In genomic region chr6:51459313-51460020, GRCm38 (mm10) we compare ENCODE assay signal across 10 mouse cellular contexts. TPM values are rescaled to one million over a fixed set of nuclear protein-coding genes. Genes with fewer than 3 reads are reported as not detected.
DNase-seq lines count a peak whose midpoint lies in the region; ATAC-seq lines count a peak whose summit lies in the region.
"Had no signal": no experiment of that assay in that cellular context is flagged by ENCODE, and none has a peak within 500 bp of the region (broad histone marks: within the 10 kb centered on the region; RNA-seq: fewer than 3 reads in every experiment).

No protein-coding gene starts in this region.

- WGBS in heart, embryonic 16.5 days: 51% methylated on average over 5 of the region's 5 CpGs
- WGBS in embryonic facial prominence, embryonic 12.5 days: 43% methylated on average over 5 of the region's 5 CpGs
- WGBS in limb, embryonic 10.5 days: 41% methylated on average over 5 of the region's 5 CpGs
- 43% methylated on average over 5 of the region's 5 CpGs for WGBS in neural tube, embryonic 12.5 days

- DNase-seq in heart, postnatal 4 days: no peak
- peak; percentile 37 for DNase-seq in limb, embryonic 10.5 days (ENCODE audit: low spot score)
- no peak for DNase-seq in spleen, adult 12 weeks (ENCODE audit: low spot score)
- DNase-seq in testis, postnatal 10 days (ENCODE audit: low spot score): no peak
- no peak for DNase-seq in cerebellum, adult 18-20 months
- DNase-seq: gastrocnemius, postnatal 25 days had no signal

- H3K4me1 ChIP-seq in heart, embryonic 16.5 days (ENCODE audit: control insufficient read depth, insufficient read depth, low read length): peaks cover 9% of the 10 kb centered on the region
- H3K4me1 ChIP-seq in embryonic facial prominence, embryonic 12.5 days: peaks cover 6% of the 10 kb centered on the region; the same call in 1 of the 2 replicates
- no peaks in the 10 kb centered on the region for H3K4me1 ChIP-seq in limb, embryonic 10.5 days
- H3K4me1 ChIP-seq in neural tube, embryonic 12.5 days: no peaks in the 10 kb centered on the region

- H3K9ac ChIP-seq in heart, embryonic 16.5 days (ENCODE audit: low read length): no peak overlapping the region
- H3K9ac ChIP-seq in embryonic facial prominence, embryonic 12.5 days: no peak overlapping the region
- no peak overlapping the region for H3K9ac ChIP-seq in neural tube, embryonic 12.5 days

- H3K4me2 ChIP-seq in heart, embryonic 16.5 days (ENCODE audit: low read depth, low read length): no peak overlapping the region
- no peak overlapping the region for H3K4me2 ChIP-seq in embryonic facial prominence, embryonic 12.5 days (replicated peaks)
- H3K4me2 ChIP-seq in neural tube, embryonic 12.5 days (replicated peaks): no peak overlapping the region

- peaks cover 46% of the 10 kb centered on the region for H3K36me3 ChIP-seq in heart, embryonic 16.5 days (ENCODE audit: control insufficient read depth, insufficient read depth)
- peaks cover 43% of the 10 kb centered on the region for H3K36me3 ChIP-seq in embryonic facial prominence, embryonic 12.5 days
- peaks cover 68% of the 10 kb centered on the region for H3K36me3 ChIP-seq in limb, embryonic 10.5 days
- H3K36me3 ChIP-seq in neural tube, embryonic 12.5 days: peaks cover 47% of the 10 kb centered on the region

- H3K4me3 ChIP-seq in heart, embryonic 16.5 days (ENCODE audit: low read length): no peak overlapping the region
- H3K4me3 ChIP-seq in embryonic facial prominence, embryonic 12.5 days: no peak overlapping the region
- H3K4me3 ChIP-seq in limb, embryonic 10.5 days: no peak overlapping the region
- H3K4me3 ChIP-seq in neural tube, embryonic 12.5 days: no peak overlapping the region
- H3K4me3 ChIP-seq: megakaryocyte, embryonic 14.5 days had no signal

- no peaks in the 10 kb centered on the region for H3K27me3 ChIP-seq in heart, embryonic 16.5 days (ENCODE audit: control insufficient read depth, insufficient read depth, low read length)
- no peaks in the 10 kb centered on the region for H3K27me3 ChIP-seq in embryonic facial prominence, embryonic 12.5 days
- H3K27me3 ChIP-seq in limb, embryonic 10.5 days (ENCODE audit: low read depth, poor library complexity, severe bottlenecking): no peaks in the 10 kb centered on the region
- H3K27me3 ChIP-seq in neural tube, embryonic 12.5 days (replicated peaks): no peaks in the 10 kb centered on the region
- H3K27me3 ChIP-seq: megakaryocyte, embryonic 14.5 days had no signal

- no peaks in the 10 kb centered on the region for H3K9me3 ChIP-seq in heart, embryonic 16.5 days (replicated peaks; ENCODE audit: control insufficient read depth, low read length)
- H3K9me3 ChIP-seq in embryonic facial prominence, embryonic 12.5 days: no peaks in the 10 kb centered on the region
- H3K9me3 ChIP-seq in limb, embryonic 10.5 days (replicated peaks): no peaks in the 10 kb centered on the region
- H3K9me3 ChIP-seq in neural tube, embryonic 12.5 days: no peaks in the 10 kb centered on the region
- H3K9me3 ChIP-seq: megakaryocyte, embryonic 14.5 days had no signal

- no peak overlapping the region for H3K27ac ChIP-seq in heart, embryonic 16.5 days (ENCODE audit: low read length)
- H3K27ac ChIP-seq in embryonic facial prominence, embryonic 12.5 days: no peak overlapping the region; the same call in 1 of the 2 replicates
- no peak overlapping the region for H3K27ac ChIP-seq in limb, embryonic 10.5 days
- no peak overlapping the region for H3K27ac ChIP-seq in neural tube, embryonic 12.5 days

- ATAC-seq in heart, embryonic 16.5 days (replicated peaks; ENCODE audit: extremely low read depth, insufficient read depth, low FRiP score): 0 out of 2 replicates have a peak, but pooled peaks have one; percentile 15
- peak; percentile 42; the same call in 1 of the 2 replicates for ATAC-seq in embryonic facial prominence, embryonic 12.5 days (ENCODE audit: insufficient number of reproducible peaks, insufficient read depth, low FRiP score, low TSS enrichment)
- ATAC-seq in neural tube, embryonic 12.5 days (ENCODE audit: low FRiP score, low read depth): peak; percentile 71

RNA-seq across cellular contexts. Expression of gene Hnrnpa2b1, which starts 10.2 kb away (rescaled TPM):
- polyA plus RNA-seq in heart, embryonic 16.5 days (2015; fragmentation: Nextera tagmentation; extraction: Ambion mirVana): 1,190 and 1,295 TPM in 2 replicates
- 100 to 1,000 TPM; 646 to 668 TPM for total RNA-seq in heart, postnatal 4 days (2021)
- polyA plus RNA-seq in embryonic facial prominence, embryonic 12.5 days (2016; fragmentation: Nextera tagmentation; extraction: Ambion mirVana): 2,177 and 2,461 TPM in 2 replicates
- polyA plus RNA-seq in limb, embryonic 10.5 days (2016; fragmentation: Nextera tagmentation; extraction: Ambion mirVana): 1,996 and 2,303 TPM in 2 replicates
- polyA plus RNA-seq in neural tube, embryonic 12.5 days (2016; fragmentation: Nextera tagmentation; extraction: Ambion mirVana): 2,094 and 2,188 TPM in 2 replicates

RNA-seq across cellular contexts. Expression of gene Cbx3, which starts 10.7 kb away (rescaled TPM):
- 274 and 321 TPM in 2 replicates for polyA plus RNA-seq in heart, embryonic 16.5 days (2015; fragmentation: Nextera tagmentation; extraction: Ambion mirVana)
- total RNA-seq in heart, postnatal 4 days (2021): 100 to 1,000 TPM; 172 to 178 TPM
- polyA plus RNA-seq in embryonic facial prominence, embryonic 12.5 days (2016; fragmentation: Nextera tagmentation; extraction: Ambion mirVana): 545 and 581 TPM in 2 replicates
- polyA plus RNA-seq in limb, embryonic 10.5 days (2016; fragmentation: Nextera tagmentation; extraction: Ambion mirVana): 639 and 665 TPM in 2 replicates
- polyA plus RNA-seq in neural tube, embryonic 12.5 days (2016; fragmentation: Nextera tagmentation; extraction: Ambion mirVana): 569 and 589 TPM in 2 replicates

RNA-seq across cellular contexts. Expression of gene Nfe2l3, which starts 27.0 kb away (rescaled TPM):
- 2.3 and 4.0 TPM in 2 replicates for polyA plus RNA-seq in heart, embryonic 16.5 days (2015; fragmentation: Nextera tagmentation; extraction: Ambion mirVana)
- 1 to 10 TPM; 1.1 to 2.2 TPM for total RNA-seq in heart, postnatal 4 days (2021)
- 1.9 and 2.1 TPM in 2 replicates for polyA plus RNA-seq in embryonic facial prominence, embryonic 12.5 days (2016; fragmentation: Nextera tagmentation; extraction: Ambion mirVana)
- polyA plus RNA-seq in limb, embryonic 10.5 days (2016; fragmentation: Nextera tagmentation; extraction: Ambion mirVana): 0.39 and 0.56 TPM in 2 replicates
- polyA plus RNA-seq in neural tube, embryonic 12.5 days (2016; fragmentation: Nextera tagmentation; extraction: Ambion mirVana): 2.8 and 3.4 TPM in 2 replicates
- total RNA-seq: gastrocnemius, postnatal 25 days had no signal

Comparison
In these comparisons a context has a peak if more than half of its experiments do, and no peak if none do; other contexts are left out.
1. ATAC-seq: peak in every context shown above with its lines; median percentile 71 in neural tube, embryonic 12.5 days; 42 in embryonic facial prominence, embryonic 12.5 days; 15 in heart, embryonic 16.5 days.